Mouse (Mus musculus) natural killer cell, adult 2 months (primary cell): ENCODE results near the gene Nkx2-2.

ENCODE experiments used
- DNase-seq, 2 experiments: peaks; one replicate each; pipeline ENCODE4 v3.0.0; 2022; ENCODE audit warnings: low spot score in 2 of 2

The Nkx2-2 gene

GRCm38 (mm10) chr2:147193271-147194255, at the start of gene Nkx2-2:
Gene Nkx2-2 (minus strand): TSS chr2:147194243.
- DNase-seq, result no peak

DNA sequence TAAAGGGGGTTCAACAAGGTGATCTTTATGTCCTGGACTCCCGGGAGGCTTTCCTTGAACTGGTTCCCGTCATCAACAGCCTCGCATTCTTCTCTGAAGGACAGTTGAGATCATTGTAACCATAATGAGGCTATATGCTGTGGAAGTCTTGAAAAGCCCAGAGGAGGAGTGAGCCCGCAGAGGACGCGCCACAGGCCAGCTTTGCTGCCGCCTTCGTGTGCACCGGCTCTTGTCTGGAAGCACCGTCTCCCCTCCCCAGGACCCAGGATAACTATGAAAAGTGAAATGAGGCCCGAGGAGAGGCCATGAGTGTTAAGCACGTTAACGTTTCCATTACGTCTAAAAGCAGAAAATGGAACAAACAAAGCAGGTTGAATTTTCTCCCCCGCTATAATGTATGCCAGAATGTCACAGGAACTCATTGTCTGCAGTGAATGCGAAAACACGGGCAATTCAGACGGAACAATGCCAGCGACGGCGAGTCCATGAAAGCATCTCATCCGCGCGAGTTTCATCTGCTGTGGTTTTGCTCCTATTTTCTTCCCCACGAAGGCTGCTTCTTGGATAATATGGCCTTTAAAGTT, 41.8 kb upstream of the Nkx2-2 start:
- DNase-seq, result no peak

GRCm38 (mm10) chr2:147231175-147231574, 37.1 kb upstream of the Nkx2-2 start:
- DNase-seq, result no peak

GRCm38 (mm10) chr2:147205076-147205615, 11.1 kb upstream of the Nkx2-2 start:
- DNase-seq, result no peak

GRCm38 (mm10) chr2:147194711-147195615, 920 bp upstream of the Nkx2-2 start:
- no peak for DNase-seq

- DNase-seq, result no peak
Measured at GRCm38 (mm10) chr2:147192731-147193130, 1.3 kb downstream of the Nkx2-2 start.

- DNase-seq, result no peak
Measured at GRCm38 (mm10) chr2:147190316-147191021, 3.6 kb downstream of the Nkx2-2 start.

DNA sequence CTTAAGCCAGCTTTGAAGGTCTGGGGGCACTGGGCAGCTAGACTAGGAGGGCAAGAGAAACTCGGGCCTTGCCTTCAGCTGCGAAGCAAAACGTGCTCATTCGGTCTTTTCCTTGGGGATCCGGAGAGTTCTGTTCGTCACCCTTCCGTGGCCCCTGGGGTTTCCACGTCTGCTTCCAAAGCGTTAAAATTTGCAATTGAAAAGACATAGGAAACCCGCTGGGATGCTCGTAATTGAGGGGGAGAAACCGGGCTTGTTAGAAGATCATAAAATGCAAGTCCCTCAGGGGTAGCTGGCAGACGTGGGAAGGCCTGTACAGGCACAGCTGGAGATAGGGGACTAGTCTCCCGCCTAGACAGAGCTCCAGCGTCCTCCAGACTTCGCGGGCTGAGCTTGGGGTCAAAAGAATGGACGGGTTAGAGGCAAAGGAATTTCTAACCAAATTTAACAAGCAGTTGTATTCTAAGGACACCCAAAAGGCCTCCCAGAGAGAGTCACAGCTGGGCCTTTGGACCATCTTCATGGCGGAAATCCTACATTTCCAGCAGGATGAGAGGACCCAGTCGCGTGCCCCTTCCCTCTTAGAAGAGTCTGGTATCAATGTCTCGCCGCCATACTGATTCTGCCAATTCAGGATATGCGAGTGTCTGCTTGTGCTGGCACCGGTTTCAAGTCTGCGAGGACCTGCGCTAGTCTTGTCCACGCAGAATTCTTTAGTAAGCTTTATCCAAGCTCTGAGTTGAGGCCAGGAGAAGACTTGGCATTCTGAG, 4.3 kb downstream of the Nkx2-2 start:
- DNase-seq, result no peak

GRCm38 (mm10) chr2:147188871-147189545, 5.0 kb downstream of the Nkx2-2 start:
- DNase-seq, result no peak

DNA sequence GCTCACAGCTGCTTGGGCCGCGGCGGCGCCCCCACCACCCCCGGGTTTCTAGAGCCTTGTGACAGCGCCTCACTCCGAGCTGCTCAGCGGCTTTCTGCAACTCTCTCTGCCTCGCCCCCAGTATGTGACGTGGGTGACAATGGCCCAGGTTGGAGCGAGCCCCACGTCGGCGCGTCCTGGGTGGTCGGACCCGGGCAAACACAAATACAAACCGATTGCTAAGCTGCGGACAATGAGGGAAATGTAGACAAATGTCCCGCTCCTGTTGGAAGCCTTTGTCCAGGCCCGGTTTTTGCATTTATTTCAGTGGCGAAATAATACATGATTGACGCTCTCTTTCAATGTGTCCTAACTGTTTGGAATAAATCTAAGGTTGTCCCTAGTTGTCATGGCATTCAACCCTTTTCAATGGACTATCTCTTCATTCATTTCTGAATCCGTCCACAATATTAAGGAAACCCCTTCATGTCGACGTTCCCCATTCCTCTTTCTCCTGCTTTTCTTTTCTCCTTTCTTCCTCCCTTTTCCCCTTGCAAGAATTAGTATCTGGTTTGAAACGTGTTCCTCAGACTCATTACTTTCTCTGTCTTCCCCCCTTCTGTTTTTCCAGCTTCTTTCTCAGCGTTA, 5.9 kb downstream of the Nkx2-2 start:
- no peak for DNase-seq

GRCm38 (mm10) chr2:147187061-147187870, 6.8 kb downstream of the Nkx2-2 start:
- no peak for DNase-seq

DNA sequence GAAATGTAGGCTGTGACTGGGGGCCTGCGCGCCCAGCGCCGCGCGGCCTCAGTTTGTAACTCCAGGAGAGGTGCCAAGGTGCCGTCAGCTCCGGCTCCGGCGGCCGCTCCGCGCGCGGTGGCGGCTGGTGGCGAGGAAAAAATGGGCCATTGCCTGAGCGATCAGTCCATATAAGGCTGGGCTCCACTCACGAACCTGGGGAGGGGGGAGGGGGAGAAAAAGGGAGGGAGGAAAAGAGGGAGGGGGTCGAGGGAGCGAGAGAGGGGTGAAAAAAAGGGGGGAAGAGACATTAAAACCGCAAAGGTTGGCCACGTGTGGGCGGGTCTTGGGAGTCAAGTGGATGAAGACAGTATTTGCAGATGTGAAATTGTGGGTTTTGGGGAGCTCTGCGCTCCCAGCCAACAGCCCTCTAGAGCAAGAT, 7.8 kb downstream of the Nkx2-2 start:
- no peak for DNase-seq

DNA sequence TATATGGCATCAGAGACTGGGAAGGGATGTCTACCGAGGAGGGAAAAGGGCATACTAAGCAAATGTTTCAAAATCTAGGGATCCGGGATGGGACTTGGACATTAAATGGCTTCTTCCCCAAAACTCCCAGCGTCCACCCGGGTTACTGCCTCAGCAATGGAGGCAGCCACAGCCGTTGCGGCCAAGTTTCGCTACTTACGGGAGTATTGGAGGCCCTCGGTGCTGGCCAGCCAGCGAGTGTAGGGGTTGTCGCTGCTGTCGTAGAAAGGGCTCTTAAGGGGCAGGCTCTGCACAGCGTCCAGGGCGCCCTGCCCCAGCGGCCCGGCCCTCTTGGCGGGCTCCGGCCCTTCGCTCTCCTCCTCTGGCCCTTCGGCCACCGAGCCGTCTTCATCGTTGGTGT, 8.5 kb downstream of the Nkx2-2 start:
- no peak for DNase-seq

GRCm38 (mm10) chr2:147184071-147184990, 9.7 kb downstream of the Nkx2-2 start:
- no peak for DNase-seq

- DNase-seq, result no peak
Measured at GRCm38 (mm10) chr2:147183521-147183920, 10.5 kb downstream of the Nkx2-2 start.

- no peak for DNase-seq
Measured at GRCm38 (mm10) chr2:147182709-147183260, 11.3 kb downstream of the Nkx2-2 start.
